Mouse (Mus musculus): ENCODE data around the gene Zfp385b.

Gene Zfp385b

GRCm38 (mm10) chr2:77781390-77781789 is 38.0 kb downstream of the Zfp385b start:
- peak; percentile 49 for DNase-seq

GRCm38 (mm10) chr2:77777781-77778180 is 41.7 kb downstream of the Zfp385b start:
- peak; percentile 88 for DNase-seq

GRCm38 (mm10) chr2:77777047-77777686 is 42.3 kb downstream of the Zfp385b start:
- peak; percentile 28 for DNase-seq

GRCm38 (mm10) chr2:77775247-77775880 is 44.1 kb downstream of the Zfp385b start:
- peak; percentile 91 for DNase-seq

- DNase-seq = peak; percentile 71
Observed at GRCm38 (mm10) chr2:77770056-77770697, 49.3 kb downstream of the Zfp385b start.

GRCm38 (mm10) chr2:77768321-77768886 is 51.0 kb downstream of the Zfp385b start:
- DNase-seq = peak; percentile 35

GRCm38 (mm10) chr2:77761967-77762366 is 57.5 kb downstream of the Zfp385b start:
- peak; percentile 28 for DNase-seq

GRCm38 (mm10) chr2:77758403-77759071 is 60.9 kb downstream of the Zfp385b start:
- DNase-seq = no peak

GRCm38 (mm10) chr2:77752491-77752890 is 66.9 kb downstream of the Zfp385b start:
- no peak for DNase-seq

GRCm38 (mm10) chr2:77749631-77750030 is 69.8 kb downstream of the Zfp385b start:
- no peak for DNase-seq

- no peak for DNase-seq
Observed at GRCm38 (mm10) chr2:77746417-77746816, 73.0 kb downstream of the Zfp385b start.

- DNase-seq = no peak
Observed at GRCm38 (mm10) chr2:77745246-77745645, 74.2 kb downstream of the Zfp385b start.

- DNase-seq = no peak
Observed at GRCm38 (mm10) chr2:77742359-77742758, 77.1 kb downstream of the Zfp385b start.

- peak; percentile 42 for DNase-seq
Observed at GRCm38 (mm10) chr2:77730196-77730595, 89.2 kb downstream of the Zfp385b start.

- DNase-seq = peak; percentile 37
Observed at GRCm38 (mm10) chr2:77726798-77727197, 92.6 kb downstream of the Zfp385b start.

- peak; percentile 35 for DNase-seq
Observed at GRCm38 (mm10) chr2:77720806-77721205, 98.6 kb downstream of the Zfp385b start.

- DNase-seq = no peak
Observed at GRCm38 (mm10) chr2:77716367-77716766, 103.1 kb downstream of the Zfp385b start.

- DNase-seq = no peak
Observed at GRCm38 (mm10) chr2:77713886-77714285, 105.6 kb downstream of the Zfp385b start.

- peak; percentile 49 for DNase-seq
Observed at GRCm38 (mm10) chr2:77711751-77712150, 107.7 kb downstream of the Zfp385b start.

- DNase-seq = peak; percentile 11
Observed at GRCm38 (mm10) chr2:77709206-77709794, 110.1 kb downstream of the Zfp385b start.

GRCm38 (mm10) chr2:77707138-77707537 is 112.3 kb downstream of the Zfp385b start:
- peak; percentile 57 for DNase-seq

- no peak for DNase-seq
Observed at GRCm38 (mm10) chr2:77705476-77705875, 114.0 kb downstream of the Zfp385b start.

- peak; percentile 52 for DNase-seq
Observed at GRCm38 (mm10) chr2:77703080-77703479, 116.4 kb downstream of the Zfp385b start.
